Mouse (Mus musculus) CD4-positive naive resting alpha-beta T cell, adult 57 days (primary cell): ENCODE data around the gene Acad10. TPM values are rescaled to one million over a fixed set of nuclear protein-coding genes. Genes with fewer than 3 reads are reported as not detected.

ENCODE experiments used
- total RNA-seq: library from RNA; stranded (reverse); gene quantifications from one replicate; pipeline ENCODE4 v1.2.4, GENCODE M21; 2023

Acad10 gene
- total RNA-seq, result 11.9 TPM

DNA sequence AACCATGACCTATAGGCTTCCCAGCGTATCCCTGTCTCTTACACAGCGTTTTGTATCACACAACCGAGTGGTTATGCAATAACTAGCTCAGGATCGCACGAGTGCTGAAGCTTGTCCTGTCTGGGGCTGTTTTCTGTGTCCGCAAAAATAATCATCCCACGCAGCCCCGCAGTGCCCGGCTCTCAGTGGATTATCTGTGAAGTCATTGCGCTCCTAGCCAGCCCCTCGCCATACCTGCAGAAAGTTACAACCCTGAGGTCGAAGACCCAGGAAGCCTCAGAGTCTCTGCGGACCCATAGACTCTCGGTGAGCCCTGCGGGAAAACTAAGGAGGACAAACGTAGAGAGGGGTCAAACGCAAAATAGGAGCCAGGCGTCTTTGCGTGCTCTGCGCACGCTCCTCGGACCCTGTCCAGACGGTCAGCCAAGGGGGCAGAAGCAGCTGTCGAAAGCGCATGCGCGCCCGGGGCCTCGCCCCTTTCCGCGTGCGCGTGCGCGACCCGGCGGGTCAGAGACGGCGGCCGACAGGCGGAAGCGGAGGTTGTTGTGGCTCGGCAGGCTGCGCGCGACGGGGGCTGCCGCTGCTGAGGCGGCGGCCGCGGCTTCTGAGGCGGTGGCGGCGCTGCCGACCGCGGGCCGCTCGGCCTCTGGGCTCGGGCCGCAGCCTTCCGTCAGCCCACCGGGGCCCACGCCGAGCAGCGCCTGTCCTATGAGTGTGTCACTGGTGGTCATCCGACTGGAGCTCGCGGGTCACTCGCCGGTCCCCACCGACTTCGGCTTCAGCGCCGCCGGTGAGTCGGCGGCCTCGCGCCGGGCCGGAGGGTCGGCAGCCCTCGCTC, at the start of gene Acad10, which contains the start of gene Brap:
Gene Acad10 (minus strand): TSS at position 456 of the 838 bp plus-strand sequence.
Gene Brap (plus strand): TSS at position 505 of the 838 bp plus-strand sequence.

GRCm38 (mm10) chr5:121618592-121619513, 41.5 kb downstream of the Acad10 start, which contains the start of gene Acad12:
Acad12 (minus strand) TSS chr5:121618938.

DNA sequence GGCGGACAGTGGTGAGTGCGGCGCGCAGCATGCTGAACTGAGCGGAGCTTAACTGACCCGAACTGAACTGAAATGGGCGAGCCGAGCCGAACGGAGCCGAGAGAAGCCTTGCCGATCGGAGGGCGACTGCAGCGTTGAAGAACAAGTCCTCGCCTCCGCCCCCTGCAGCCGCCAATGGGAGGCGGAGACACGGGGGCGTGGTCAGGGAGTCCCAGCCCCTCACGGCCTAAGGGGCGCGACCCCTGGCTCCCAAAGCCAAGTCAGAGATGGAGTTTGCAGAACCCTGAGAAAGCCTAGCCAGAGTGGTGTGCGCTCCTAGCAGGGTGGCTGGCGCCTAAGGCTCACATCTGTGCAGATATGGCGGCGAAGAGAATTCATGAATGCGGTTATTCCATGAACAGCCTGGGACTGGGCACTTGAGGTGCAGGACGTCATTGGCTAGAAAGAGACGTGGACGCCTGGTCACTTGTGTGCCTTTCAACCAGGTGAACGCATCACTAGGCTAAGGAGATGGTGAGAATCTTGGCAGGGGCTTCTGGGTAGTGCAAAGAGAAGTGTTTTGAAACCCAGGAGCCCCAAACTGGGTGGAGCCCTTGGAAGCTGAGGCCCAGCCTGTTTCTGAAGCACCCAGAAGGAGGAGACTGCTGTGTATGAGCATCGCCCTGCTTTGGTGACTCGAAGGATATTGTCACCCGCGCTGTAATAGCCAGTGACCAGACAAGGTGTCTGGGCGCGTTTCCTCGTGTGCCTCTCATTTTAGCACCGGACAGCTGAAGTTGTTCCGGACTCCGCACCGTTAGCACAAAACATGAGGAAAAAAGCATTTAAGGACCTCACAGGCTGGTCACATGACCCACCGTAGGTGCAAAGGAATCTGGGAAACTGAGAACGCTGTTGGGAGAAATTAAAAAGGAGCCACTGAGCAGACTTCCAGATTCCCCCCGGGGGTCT, 66.6 kb downstream of the Acad10 start, which contains the start of gene Aldh2:
Gene Aldh2 (minus strand): TSS at position 374 of the 951 bp plus-strand sequence.

Other genes with a start within 250 kb of the Acad10 start
- gene Tmem116, start 208.6 kb downstream of the Acad10 start, total RNA-seq, result 0.92 TPM
- gene Erp29, start 208.0 kb downstream of the Acad10 start, total RNA-seq, result 69.0 TPM
- not detected for gene Adam1b, start 157.1 kb downstream of the Acad10 start, total RNA-seq
- 10.7 TPM for gene Adam1a, start 115.0 kb downstream of the Acad10 start, total RNA-seq
- gene Gm42878, start 115.0 kb downstream of the Acad10 start, total RNA-seq, result not detected
- 92.0 TPM for gene Mapkapk5, start 114.6 kb downstream of the Acad10 start, total RNA-seq
- gene Aldh2, start 66.7 kb downstream of the Acad10 start, total RNA-seq, result 126 TPM
- gene Acad12, start 41.6 kb downstream of the Acad10 start, total RNA-seq, result 10.3 TPM
- 108 TPM for gene Brap, start within 50 bp of the Acad10 start, total RNA-seq
- 114 TPM for gene Atxn2, start 50.8 kb upstream of the Acad10 start, total RNA-seq
- gene Sh2b3, start 177.1 kb upstream of the Acad10 start, total RNA-seq, result 36.9 TPM
- 3.3 TPM for gene Pheta1, start 188.5 kb upstream of the Acad10 start, total RNA-seq